Mouse (Mus musculus): ENCODE results near the gene Efna3.

The Efna3 gene

GRCm38 (mm10) chr3:89284261-89284660, 38.5 kb downstream of the Efna3 start:
- no peak for DNase-seq (ENCODE audit: low spot score in 2 of 2)

DNA sequence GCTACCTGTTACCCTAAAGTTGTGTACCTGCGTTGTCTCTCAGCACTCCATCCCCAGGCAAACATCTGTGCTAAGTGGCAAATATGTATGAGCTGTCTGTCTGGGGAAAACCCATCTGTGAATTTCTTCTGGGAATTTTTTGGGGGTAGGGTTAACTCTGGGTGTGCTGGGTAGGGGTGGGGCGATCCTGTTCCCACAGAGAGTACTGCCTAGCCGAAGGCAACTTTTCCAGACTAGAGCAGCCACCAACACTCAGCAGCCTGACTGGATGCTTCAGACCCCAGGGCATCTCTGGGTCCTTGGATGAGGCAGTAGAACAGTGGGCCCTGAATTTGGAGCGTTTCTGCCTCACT, 40.5 kb downstream of the Efna3 start:
- no peak for DNase-seq (ENCODE audit: low spot score in 2 of 2)

- DNase-seq (ENCODE audit: low spot score in 2 of 2), result peak; percentile 74 to 92
Measured at GRCm38 (mm10) chr3:89281579-89282290, 41.0 kb downstream of the Efna3 start.

GRCm38 (mm10) chr3:89280606-89281511, 41.9 kb downstream of the Efna3 start, which contains the start of gene Efna1:
Gene Efna1, minus strand, starts transcription at chr3:89281142.
- no peak for DNase-seq (ENCODE audit: low spot score in 2 of 2)

DNA sequence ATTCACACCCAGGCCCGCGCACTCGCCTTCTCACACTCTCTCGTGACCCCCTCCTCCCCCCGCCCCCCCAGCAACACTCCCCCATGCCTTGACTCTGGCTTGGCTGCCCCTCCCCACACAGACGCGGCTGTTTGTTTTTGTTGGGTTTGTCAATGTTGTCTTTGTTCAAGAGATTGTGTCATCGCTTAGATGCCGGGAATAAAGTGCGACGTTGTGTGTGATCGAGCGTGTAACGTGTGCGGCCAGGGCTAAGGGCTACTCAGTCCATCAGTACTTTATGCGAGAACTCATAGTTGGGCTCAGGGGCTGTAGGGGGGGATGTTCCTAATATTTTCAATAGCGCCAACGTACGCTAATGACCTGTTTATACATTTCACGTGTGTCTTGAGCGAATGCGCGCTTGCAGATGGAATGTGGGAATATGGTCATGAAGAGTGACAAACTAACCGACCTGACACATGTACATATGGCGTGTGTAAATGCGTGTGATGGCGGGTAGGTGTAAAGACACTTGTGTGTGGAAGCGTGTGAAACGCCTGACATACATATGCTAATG, 42.6 kb downstream of the Efna3 start:
- DNase-seq (ENCODE audit: low spot score in 2 of 2), result no peak

- peak in 1 of 2 experiments; percentile 53 for DNase-seq (ENCODE audit: low spot score in 2 of 2)
Measured at GRCm38 (mm10) chr3:89279153-89279890, 43.4 kb downstream of the Efna3 start.

GRCm38 (mm10) chr3:89278643-89279042, 44.1 kb downstream of the Efna3 start:
- DNase-seq (ENCODE audit: low spot score in 2 of 2), result no peak

DNA sequence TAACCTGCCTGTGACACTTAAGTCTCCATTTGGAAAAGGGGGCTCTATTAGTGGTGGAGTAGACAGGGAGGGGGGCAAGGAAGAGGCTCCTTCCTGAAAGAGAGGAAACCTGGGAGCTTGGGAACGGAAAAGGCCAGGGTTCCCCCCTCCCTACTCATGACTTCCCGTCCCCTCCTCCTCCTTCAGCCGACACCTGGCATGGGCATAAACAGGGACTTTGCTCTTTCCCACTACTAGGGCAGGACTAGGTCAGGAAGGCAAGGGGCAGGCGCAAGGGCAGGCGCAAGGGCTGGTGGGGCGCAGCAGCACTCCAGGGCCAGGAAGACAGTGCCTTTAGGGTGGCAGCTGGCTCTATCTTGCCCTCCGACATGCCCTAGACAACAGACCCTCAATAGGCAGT, 44.7 kb downstream of the Efna3 start:
- no peak for DNase-seq (ENCODE audit: low spot score in 2 of 2)

DNA sequence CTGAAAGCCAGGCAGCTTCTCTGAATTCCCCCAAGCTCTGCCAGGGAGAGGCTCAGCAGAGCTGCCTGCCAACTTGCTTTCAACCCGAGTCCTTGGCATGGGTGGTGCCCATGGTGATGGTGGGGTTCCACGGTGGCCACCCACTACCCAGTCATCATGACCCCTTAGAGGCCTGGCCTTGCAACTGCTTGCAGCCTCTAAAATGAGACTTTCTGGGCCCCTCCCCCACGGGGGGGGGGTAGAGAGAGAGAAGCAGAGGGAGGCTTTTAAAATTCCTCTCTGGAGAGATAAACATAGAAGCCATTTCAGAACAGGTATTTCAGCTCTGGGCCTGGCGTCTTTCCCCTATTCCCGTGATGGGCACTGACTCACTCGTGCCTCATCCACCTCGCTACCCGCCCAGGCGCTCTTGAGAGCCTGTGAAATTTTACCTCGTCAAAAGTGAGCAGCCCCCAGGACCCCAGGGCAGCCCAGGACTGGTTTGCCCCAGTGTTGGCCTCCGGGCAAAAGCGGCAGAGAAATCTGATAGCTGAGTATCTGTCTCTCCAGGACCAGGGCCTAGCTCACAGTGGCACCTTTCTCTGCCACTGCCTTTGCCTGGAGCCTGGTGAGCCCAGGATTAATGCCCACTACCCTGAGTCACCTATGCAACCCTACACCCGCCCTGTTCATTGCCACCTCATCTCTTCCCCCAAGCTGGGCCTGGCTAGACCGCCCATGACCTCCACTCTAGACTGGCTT, 45.3 kb downstream of the Efna3 start:
- DNase-seq (ENCODE audit: low spot score in 2 of 2), result no peak

DNA sequence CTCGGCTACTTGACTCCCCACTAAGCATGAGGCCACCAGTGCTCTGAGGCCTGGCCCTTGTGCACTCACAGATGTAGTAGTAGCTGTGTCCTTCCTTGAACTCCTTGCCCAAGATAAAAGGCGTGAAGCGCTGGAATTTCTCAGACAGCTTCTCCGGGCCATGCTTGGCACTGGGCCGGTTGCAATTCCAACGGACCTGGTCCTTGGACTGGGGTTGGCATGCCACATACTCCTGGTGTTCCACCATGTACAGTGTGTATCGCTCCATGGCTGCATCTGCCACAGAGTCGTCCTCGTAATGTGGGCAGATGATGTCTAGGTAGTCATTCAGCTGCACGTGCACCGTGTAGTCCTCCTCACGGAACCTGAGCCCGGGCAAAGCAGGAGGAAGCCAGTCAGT, 46.7 kb downstream of the Efna3 start:
- DNase-seq (ENCODE audit: low spot score in 2 of 2), result no peak

DNA sequence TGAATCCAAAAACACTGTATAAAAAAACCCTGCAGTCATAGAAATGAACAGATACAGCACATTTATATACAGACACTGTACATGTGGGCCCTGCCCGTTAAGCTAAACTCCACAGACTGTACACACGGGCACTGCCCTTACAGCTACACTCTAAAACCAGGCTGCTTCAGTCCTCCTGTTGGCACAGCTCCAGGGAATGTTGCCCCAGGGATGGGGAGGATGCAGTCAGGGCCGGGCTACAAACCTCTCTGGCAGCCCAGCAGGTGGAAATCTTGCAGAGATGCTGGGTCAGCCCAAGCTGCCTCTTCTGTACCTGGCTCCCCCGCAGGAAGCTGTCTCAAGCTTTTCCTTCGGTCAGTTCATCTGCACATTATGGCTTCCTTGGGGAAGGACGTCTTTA, 51.0 kb downstream of the Efna3 start:
- no peak for DNase-seq (ENCODE audit: low spot score in 2 of 2)

DNA sequence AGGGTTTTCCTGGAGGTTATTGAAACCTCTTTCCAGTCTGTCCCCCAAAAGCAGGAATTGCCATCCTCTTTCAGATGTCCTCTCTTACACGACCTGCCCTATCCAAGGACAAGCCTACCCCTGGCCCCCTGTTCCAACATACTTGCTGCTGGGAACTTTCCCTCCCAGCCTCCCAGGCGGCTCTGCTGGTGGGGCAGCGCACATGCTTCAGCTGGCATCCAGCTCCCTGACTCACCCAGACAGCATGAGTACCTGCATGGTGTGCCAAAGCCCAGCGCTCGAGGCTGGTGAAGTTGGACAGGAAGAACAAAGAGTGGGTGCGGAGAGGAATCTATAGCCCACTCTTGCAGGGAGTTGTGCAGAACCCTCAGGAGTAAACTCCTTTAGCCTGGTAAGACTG, 51.9 kb downstream of the Efna3 start:
- no peak for DNase-seq (ENCODE audit: low spot score in 2 of 2)

DNA sequence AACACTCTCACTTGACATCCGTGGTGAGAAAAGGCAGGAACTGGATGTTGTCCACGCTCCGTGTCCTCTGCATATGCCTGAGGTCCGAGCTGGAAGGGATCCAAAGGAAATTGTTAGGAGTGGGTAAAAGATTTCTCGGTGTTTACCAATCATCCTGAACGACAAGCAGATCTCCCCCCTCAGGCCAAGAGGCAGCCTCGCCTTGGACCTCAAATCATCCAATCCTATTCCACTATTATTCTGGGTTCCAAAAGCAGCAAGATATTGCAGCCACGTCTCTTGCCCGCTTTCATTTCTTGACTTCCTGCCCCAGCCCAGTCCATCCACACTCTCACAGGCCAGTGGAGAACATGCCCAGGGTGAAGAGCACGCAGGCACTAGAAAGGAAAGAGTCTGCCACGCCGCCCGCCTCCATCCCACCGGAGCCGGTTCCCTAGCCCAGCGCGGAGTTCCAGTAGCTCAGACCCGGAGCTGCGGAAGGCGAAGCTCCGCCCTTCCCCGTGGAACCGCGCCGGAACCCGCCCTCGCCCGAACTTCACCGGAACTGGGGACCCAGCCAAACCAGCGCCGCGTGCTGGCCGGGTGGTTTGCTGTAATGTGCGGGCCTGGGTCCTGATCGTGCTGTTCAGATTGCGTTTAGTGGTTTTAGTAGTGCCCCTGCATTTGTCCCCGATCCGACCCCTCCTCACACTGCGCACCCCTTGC, 52.6 kb downstream of the Efna3 start, which contains the start of gene Slc50a1:
Gene Slc50a1 (minus strand): TSS at position 520 of the 705 bp plus-strand sequence.
- DNase-seq (ENCODE audit: low spot score in 2 of 2), result peak; percentile 74 to 90

DNA sequence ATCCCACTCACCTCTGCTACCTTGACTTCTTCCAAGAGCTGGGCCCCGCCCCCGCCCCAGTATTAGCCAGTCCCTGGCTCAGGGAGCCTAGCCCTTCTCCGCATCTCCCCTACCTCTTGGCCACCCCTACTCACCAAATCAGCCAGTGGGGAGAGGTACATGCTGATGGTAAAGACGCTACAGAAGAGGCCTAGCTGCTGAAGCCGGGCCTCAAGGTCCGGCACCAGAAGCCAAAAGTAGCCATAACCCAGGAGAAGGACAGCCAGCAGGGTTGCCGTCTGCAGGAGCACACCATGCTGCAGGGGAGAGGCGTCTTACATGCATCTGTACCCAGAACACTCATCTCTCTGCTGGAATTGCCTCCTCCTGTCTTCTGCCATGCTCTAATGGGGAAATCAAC, 53.8 kb downstream of the Efna3 start:
- peak in 1 of 2 experiments; percentile 59 for DNase-seq (ENCODE audit: low spot score in 2 of 2)

DNA sequence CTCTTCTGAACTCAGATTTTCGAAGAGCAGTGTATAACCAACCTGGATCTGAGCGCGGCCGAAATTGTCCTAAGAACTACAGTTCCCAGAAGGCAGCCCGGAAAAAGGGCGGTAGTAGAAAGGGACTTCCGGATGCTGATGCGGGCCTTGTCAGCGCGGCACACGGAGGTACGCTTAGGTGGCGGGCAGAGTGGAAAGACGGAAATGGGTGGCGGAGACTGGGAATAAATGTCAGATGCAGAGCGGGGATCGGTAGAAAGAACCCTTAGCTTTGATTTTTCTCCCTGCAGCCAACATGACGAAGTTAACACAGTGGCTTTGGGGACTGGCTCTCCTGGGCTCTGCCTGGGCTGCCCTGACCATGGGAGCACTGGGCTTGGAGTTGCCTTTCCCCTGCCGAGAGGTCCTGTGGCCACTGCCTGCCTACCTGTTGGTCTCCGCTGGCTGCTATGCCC, 56.3 kb downstream of the Efna3 start:
- peak; percentile 69 to 85 for DNase-seq (ENCODE audit: low spot score in 2 of 2)
